Mouse (Mus musculus) brain, embryonic 14.5 days (tissue): Measurements from ENCODE around the gene Prdm13.

Source experiments
- CTCF ChIP-seq: fragments of 200-500 bp; IDR thresholded peaks from 2 replicates; pipeline ENCODE4 v1.5.1; 2012; ENCODE audit warnings: inconsistent platforms, mild to moderate bottlenecking, moderate library complexity, borderline replicate concordance; ENCODE audit not compliant: insufficient read depth, insufficient read length; ENCODE audit errors: extremely low read depth
- POLR2A ChIP-seq: fragments of 200-500 bp; IDR thresholded peaks from 2 replicates; pipeline ENCODE4 v1.6.1; 2012; ENCODE audit warnings: mild to moderate bottlenecking, inconsistent platforms, borderline replicate concordance; ENCODE audit not compliant: poor library complexity, insufficient read depth, insufficient read length, severe bottlenecking; ENCODE audit errors: extremely low read depth

DNA sequence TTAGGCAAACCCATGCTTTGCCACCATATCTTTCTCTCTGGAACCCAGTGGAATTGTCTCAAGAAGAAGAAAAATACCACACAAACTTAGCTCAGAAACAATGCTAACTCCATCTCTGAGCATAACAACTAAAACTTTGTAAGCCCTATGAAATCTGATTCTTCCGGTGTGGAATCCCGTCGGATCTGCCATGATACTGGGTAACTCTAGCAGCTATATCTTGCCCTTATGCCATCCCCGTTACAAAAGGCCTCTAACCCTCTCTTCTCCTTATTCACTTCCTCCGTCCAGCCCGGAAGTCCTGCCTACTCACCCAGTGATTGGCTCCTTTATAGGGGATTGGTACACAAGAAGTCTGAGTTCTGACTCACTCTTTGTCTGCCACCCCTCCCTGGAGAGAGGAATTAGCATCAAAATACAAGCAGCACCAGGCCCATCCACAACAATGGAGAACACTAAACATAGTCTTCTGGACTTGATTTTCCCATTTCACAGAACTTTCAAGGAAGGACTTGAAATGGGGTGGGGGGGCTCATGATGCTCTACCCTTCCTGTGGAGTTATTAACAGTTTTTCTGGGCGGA, 37.1 kb upstream of the Prdm13 start:
- TF ChIP-seq CTCF (no peak), POLR2A (no peak)
